Mouse (Mus musculus): Measurements from ENCODE around the gene Gm10392. TPM values are rescaled to one million over a fixed set of nuclear protein-coding genes. Genes with fewer than 3 reads are reported as not detected.
"Not testable (repeated sequence)": the region's sequence is repeated elsewhere in the genome, so short reads cannot be mapped to it uniquely, and the experiment has no call there.

Gene Gm10392
- not detected for total RNA-seq (2021)

DNA sequence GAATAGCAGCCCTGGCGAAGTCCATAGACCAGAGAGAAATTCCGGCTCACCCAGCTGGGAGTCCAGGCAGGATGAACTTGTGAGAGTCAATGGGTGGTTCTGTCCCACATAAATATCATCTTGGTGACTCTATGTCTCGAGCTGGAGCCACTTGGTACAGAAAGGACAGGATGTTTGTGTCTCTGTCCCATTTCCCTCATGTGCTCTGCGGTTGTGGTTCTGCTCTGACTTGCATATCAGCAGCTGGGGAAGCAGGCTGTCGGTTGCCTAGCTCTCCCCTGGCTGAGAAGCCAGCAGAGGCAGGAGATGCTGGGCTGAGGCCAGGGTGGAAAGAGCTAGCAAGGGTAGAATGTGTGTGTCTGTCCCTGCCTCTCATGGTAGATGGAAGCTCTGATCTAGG, at the start of gene Gm10392:
TSS of gene Gm10392 (minus strand) at position 156 of the 400 bp plus-strand sequence.
- peak; percentile 53 for DNase-seq

DNA sequence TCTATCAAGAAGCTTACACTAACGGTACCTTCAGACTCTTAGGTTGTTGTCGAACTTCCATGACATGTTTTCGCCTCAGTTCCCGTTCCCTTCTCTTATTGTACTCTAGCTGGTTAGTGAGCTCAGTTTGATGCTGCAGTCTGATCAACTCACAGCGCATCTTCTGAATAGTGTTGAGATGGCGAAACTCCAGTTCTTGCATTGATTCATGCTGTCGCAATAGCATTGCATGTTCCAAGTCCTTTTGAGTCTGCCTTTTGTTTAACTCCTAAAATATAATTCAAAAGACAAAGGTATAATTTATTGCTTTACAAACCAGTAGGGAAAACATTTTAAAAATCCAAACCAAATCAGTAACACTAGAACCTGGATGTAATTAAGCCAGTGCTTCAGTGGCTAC, 26.3 kb upstream of the Gm10392 start:
- intact Hi-C loops (cut with DNase I), result no loop called here
- no peak for DNase-seq

More for the DNA sequence above, at the start of gene Gm10392:
- intact Hi-C loops (cut with DNase I), result no loop called here

DNA sequence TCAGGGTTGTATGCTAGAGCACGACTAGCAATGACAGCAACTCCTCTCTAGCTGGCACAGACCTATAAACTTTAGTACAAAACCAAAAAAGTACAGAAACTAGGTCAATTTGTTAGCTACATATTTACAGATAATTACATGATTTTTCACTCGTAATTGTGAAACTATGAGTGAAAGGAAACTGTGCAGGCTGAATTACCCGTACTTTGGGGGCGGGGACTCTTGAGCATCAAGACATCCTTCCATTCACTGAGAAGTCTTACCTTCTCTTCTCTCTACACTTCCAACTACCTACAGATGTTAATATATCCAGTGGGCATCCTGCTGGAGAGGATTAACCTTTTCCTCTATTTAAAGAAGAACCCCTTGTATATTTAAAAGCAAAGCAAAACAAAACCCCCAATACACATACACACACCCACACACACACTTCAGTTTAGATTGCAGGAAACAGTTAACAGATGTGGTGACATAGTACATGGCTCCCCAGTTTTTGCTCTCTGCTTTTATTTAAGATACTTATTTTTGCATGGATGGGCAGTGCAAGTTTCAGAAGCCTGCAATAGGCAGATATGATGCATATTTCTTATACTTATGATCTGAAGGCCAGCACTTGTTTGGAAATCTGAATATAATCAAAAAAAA, 13.3 kb upstream of the Gm10392 start:
- no peak for DNase-seq
- intact Hi-C loops (cut with DNase I), result no loop called here

DNA sequence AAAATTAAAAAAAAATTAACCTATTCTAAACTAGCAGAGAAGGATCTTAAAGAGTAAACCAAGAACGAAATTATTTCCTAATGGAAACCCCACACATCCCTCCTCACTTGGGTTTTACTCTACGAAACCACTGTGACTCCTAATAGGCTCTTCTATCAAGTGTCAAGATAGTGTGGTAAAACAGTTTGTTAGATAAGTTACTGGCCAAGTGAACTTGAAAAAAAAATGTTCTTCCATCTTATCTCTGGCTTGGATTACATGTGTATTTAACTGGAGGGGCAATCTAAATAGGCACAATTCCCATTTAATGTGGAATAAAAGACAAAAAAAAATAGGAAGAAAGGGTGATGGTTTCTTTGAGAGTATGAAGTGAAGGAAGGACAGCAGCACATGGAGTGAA, 11.9 kb upstream of the Gm10392 start:
- intact Hi-C loops (cut with DNase I), result no loop called here
- DNase-seq, result no peak

DNA sequence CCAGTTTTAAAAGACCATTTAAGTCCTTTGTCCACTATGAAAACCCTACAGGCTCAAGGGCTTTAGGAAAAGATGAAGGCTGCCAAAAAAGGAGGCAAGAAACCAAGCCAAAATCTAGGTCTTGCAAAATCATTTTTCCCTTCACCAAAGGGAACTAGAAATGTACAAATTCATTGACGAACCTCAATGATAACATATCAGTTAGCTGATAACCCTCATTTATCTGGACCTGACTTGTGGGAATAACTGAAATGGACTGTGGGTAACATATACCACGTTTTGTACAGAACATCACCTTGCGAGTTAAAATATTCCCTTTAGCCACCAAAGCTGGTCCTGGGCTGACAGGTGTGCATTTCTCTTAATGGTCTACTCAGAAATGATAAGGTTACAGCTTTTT, 10.6 kb upstream of the Gm10392 start:
- intact Hi-C loops (cut with DNase I), result no loop called here
- no peak for DNase-seq

DNA sequence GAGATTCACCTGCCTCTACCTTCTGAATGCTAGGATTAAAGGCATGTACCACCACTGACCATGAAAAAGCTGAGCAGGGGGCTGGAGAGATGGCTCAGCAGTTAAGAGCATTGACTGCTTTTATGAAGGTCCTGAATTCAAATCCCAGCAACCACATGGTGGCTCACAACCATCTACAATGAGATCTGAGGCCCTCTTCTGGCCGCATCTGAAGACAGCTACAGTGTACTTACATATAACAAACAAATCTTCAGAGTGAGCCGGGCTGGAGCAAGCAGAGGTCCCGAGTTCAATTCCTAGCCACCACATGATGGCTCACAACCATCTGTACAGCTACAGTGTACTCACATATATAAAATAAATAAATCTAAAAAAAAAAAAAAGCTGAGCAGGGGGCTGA, 9.4 kb upstream of the Gm10392 start:
- intact Hi-C loops (cut with DNase I); DNase-seq: not testable (repeated sequence)

DNA sequence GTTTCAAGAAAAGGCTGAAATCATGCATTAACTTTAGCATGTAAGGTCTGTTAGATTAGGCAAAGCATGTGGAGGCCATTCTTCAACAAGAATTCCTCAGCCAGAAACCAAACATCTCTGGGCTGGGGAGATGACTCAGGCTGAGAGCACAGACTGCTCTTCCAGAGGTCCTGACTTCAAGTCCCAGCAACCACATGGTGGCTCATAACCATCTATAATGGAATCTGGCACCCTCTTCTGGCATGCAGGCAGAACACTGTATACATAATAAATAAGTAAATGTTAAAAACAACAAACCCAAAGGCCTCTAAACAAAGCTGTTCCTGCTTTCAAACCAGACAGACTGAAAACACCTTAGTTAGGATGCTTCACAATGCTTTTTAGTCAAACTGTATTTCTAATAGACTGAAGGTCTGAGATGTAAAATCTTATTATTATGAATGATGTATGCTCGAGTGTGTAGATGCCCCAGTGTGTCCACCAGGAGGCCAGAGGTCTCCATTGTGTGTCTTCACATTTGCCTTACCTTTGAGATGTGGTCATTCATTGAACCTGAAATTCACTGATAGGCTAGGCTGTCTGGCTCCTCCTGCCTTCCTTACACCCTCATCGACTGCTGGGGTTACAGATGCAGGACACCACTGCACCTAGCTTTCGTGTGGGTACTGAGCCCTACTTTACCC, 6.9 kb upstream of the Gm10392 start:
- intact Hi-C loops (cut with DNase I), result no loop called here
- no peak for DNase-seq

DNA sequence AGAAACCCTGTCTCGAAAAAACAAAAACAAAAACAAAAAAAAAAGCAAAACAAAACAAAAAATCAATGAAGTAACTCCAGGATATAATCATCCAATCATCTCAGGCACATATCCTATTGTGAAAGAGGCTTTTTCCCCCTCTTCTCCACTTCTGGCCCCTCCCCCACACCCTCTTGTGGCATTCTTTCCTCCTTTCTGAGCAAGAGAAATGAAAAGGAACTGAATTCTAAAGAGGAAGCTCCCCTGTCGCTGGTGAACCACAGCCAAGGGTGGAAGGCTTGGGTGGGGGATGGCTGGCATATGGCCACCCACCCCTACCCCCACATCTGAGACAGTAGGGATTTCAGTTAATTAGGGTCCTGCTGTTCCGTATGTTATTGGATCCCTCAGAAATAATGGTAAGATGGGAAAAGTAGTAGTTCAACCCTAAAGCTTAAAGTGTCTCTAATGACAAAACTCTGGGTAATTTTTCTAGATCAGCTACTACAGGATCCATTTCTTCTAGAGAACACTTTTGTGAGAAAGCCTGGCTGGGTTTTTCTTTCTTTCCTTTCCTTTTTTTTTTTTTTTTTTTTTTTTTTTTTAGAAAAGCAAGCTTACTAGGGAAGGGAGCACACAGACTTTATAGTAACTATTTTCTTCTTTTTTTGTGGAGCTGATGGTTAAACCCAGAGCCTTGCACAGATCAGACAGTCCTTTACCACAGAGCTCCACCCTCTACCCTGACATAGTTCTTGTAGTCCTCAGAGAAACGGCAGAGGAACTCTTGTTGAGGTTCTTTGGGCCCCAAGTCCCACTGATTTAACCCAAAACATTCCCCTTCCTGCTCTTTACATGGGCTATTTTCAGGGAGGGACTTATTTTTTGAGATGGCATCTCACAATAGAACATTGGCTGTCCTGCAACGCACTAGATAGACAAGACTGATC, 1.9 kb upstream of the Gm10392 start:
- intact Hi-C loops (cut with DNase I), result no loop called here
- peak in 1 of 2 experiments; percentile 33 for DNase-seq

DNA sequence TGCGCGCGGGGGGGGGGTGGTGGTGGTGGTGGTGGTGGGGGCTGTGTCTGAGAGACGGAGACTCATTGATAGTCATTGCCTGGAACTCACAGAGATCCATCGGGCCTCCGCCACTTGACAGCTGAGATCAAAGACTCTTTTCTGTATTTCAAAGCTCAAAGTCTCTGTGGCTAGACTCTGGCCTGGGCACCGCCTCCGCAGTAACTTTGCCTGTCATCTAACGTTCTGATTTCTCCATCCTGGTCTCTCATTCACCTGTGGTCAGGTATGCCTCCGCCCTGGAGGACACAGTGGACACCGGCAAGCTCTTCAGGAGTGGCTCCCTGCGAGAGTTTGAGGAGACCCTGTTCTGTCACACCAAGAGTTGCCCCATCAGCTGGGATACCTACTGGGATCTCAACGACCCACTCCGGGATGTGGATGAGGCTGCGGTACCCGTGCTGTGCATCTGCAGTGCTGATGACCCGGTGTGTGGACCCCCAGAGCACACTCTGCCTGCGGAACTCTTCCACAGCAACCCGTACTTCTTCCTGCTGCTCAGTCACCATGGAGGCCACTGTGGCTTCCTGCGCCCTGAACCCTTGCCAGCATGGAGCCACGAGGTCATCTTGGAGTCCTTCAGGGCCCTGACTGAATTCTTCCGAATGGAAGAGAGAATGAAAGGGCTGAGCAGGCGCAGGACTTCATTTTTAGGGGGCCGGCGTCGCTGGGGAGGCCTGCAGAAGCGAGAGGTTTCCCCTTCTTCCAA, 773 bp downstream of the Gm10392 start:
- peak in 1 of 2 experiments; percentile 13 for DNase-seq
- intact Hi-C loops (cut with DNase I), result no loop called here

DNA sequence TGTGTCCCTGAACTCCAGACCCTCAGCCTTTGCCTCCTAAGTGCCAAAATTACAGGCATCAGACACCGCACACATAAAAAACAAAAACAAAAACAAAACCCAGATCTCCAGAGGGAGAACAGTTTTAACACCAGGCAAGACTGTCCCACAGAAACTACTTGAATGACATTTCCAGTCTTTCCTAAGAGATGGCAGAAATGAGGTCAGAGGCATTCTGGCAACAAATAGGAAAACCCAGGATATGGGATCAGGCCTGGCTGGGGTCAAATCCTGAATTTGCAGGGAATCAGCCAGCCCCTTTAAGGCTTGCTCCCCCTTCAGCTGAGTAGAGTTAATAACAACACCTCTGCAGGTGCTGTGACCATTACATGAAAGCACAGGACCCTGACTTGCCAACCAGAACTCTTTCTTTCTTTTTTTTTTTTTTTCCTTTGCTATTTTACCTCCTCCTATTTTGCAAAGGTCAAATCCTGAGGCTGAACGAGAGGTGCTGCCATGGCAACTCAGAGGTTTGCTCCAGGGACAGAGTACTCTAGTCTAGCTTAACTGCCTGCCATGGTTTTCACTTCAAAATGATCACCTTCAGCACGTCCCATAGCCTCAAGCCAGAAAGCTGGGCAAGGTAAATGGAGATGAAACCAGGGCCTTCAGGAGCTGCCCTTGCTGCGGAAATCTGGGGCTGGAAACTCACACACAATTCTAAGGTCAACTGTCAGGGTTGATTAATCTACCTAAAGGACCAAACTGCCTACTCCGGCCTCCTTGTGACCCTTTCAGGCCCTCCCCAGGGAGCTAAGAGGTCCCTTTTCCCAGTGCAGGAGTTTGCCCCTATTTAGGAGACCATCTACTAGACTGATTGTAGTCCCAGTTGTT, 2.2 kb downstream of the Gm10392 start:
- intact Hi-C loops (cut with DNase I), result no loop called here
- no peak for DNase-seq

DNA sequence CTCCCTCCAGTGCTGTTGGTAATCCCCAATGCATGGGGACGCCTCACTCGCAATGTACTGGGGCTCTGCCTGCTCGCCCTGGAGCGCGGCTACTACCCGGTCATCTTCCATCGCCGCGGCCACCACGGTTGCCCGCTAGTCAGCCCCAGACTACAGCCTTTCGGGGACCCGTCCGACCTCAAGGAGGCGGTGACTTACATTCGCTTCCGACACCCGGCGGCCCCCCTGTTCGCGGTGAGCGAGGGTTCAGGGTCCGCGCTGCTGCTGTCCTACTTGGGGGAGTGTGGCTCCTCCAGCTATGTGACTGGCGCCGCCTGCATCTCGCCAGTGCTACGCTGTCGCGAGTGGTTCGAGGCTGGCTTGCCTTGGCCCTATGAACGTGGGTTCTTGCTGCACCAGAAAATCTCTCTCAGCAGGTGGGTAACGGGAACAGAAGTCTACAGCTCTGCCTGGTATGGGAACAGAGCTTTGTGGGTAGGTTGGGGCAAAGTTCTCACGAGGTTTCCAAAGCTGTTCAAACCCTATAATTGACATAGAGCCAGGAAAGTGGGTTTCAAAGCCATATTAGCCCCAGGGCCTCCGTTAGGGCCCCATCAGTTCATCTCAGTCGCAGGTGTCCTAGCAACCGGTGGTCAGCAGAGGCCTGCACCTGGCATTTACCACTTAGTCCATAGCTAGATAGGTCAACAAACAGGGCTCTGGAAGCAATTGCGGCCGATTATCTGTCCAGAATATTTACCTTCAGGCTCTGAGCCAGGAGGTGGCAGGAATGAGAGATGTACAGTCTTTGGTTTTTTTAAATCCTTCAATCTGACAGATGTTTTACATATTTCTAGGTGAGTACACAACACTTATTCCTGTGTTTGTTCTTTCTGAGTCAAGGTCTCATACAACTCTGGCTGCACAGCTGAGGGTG, 3.1 kb downstream of the Gm10392 start, which contains the start of gene Trp53i13:
TSS of gene Trp53i13 (minus strand) at position 344 of the 916 bp plus-strand sequence.
- no peak for DNase-seq
- intact Hi-C loops (cut with DNase I), result no loop called here

DNA sequence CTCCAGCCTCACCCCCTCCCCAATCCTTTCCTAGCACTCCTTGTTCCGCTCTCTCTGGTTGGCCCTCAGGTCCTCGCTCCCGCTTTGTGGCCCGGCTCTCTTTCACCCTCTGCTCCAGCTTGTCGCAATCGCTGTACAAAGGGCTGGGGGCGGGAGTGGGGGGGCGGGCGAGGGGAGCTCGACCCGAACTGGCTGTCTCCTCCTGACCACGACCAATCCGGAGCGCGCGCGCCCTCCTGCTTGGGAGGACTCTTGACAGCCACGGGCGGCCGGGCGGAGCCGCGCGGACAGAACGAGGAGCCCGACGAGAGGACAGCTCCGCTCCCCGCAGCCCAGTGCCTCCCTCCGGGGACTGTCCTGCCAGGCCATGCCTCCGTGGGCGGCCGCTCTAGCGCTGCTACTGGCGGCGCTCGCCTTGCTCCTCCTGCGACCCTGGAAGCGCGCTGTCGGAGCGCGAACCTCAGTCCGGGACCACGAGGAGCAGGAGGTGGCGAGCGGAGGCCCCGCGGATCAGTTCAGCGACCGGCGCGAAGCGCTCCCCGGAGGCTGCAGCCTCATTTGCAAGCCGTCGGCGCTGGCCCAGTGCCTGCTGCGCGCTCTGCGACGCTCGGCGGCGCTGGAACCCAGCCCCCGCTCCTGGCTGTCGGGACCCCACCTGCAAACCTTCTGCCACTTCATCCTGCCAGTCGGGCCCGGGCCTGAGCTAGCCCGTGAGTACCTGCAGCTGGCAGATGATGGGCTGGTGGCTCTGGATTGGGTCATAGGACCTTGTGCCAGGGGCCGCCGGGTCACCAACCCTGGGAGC, 4.0 kb downstream of the Gm10392 start, which contains the start of gene Abhd15:
TSS of gene Abhd15 (plus strand) at position 290 of the 805 bp plus-strand sequence.
- intact Hi-C loops (cut with DNase I), result no loop called here

DNA sequence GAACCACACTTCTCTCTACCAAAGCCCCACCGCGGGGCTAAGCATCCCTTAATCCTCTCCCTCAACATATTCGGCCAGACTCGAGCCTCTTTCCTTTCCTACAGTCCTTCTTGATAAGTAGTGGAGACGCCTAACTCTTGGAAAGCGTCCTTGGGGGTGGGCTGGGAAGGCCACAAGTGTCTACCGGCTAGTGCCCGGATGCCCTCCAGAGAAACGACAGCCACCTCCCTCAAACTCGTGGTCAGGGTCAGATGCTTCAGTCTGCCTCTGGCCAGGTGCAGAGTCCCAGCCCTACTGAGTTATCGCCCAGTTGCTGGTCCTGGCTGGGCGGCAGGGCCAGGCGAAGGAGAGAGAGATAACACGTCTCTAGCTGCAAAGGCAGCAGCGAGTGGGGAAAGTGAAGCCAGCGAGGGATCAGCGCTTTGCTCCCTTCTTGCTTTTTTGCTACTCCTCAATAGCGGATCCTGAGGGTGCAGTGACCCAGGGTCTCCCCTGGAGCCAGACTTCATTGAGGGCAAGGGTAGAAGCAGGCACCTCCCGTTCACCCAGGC, 4.6 kb downstream of the Gm10392 start:
- intact Hi-C loops (cut with DNase I), result no loop called here

More for the DNA sequence above, 4.0 kb downstream of the Gm10392 start, which contains the start of gene Abhd15:
- DNase-seq, result peak; percentile 86 to 88

DNA sequence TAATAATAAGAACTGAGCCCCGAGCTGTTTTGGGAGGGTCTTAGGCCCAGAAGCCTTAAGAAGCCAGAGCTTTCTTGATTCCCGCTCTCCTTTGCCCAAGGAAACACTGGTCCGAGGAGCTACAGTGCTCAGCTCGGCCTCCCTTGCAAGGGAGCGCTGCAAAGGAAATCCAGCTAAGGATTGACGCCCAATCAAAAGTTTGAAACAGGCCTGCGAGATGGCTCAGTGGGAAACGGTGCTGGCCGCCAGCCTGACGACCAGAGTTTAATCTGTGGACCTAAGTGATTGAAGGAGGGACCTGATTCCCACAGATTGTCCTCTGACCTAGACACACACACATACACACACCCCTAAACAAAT, 5.2 kb downstream of the Gm10392 start:
- peak in 1 of 2 experiments; percentile 52 for DNase-seq

More for the DNA sequence above, 4.6 kb downstream of the Gm10392 start:
- peak in 1 of 2 experiments; percentile 62 for DNase-seq

DNA sequence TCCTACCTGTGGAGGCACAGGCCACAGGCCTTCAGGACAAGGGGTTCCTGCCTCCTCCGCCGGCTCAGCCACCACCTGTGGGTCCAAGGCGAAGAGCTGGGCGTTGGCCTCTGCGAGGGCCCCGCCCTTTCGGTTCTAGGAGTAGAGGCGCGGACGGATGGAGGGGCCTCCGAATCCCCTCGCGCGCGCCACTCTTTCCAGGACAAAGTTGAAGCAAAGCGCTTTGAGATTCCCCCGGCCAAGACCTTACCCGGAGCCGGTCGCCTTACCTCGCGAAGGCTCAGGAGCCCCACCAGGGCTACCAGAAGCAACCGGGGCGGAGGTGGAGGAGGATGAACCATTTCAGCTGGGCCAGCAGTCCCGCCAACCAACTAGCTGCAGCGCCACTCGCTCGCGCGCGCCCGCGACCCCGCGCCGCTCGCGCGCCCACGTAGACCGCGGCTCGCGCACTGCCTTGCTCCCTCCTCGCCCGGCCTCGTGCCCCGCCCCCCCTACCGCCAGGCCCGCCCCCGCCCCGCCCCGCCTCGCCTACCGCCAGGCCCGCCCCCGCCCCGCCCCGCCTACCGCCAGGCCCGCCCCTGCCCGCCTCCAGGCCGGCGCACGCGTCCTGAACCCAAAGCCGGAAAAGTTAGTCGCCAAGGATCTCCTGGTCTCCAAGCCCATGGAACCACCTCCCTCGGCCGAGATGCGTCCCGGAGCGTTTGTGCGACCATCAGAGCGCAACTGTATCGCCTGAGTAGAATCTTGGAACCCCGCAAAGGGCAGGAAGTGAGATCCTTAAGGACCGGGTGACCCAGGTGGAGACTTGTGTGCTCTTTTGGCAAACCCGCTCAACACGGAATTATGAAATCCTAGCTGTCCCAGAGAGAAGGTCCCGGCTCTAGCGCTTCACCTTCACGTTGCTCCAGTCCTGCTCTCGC, 5.8 kb downstream of the Gm10392 start:
- peak; percentile 91 to 92 for DNase-seq
- intact Hi-C loops (cut with DNase I), result no loop called here

More for the DNA sequence above, 5.2 kb downstream of the Gm10392 start:
- intact Hi-C loops (cut with DNase I), result no loop called here

DNA sequence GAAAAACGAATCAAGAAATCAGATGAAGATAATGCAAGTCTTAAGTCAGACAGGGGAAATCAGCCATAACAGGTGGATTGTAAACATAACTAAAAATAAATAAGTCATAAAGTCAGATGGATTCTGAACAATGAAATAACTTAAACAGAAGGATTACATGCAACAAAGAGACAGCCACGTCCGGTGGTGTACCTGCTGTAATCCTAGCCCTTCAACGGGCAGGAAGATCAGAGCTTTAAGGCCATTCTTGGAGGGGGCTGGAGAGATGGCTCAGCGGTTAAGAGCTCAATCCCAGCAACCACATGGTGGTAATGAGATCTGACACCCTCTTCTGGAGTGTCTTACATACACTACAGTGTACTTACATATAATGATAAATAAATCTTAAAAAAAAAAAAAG, 7.7 kb downstream of the Gm10392 start:
- DNase-seq, result no peak
- intact Hi-C loops (cut with DNase I), result no loop called here
